Mouse (Mus musculus): ENCODE data around the gene Map4k3. TPM values are rescaled to one million over a fixed set of nuclear protein-coding genes. Genes with fewer than 3 reads are reported as not detected.

Gene Map4k3
- polyA plus RNA-seq, 1 experiment from 2014 or later = 4.1 TPM

GRCm38 (mm10) chr17:80729080-80729749, 930 bp upstream of the Map4k3 start:
- peak overlapping the region; percentile 81 for H3K4me2 ChIP-seq
- H3K4me1 ChIP-seq (replicated peaks) = peaks cover 13% of the 10 kb centered on the region; the same call in 1 of the 2 replicates
- peaks cover 25% of the 10 kb centered on the region for H3K27me3 ChIP-seq
- H3K4me3 ChIP-seq (replicated peaks) = no peak overlapping the region
- H3K36me3 ChIP-seq (replicated peaks) = 0 out of 2 replicates have a peak, but pooled peaks cover 3% of the 10 kb centered on the region
- WGBS (ENCODE audit: insufficient replicate concordance) = 34% methylated on average over 9 of the region's 9 CpGs
- H3K27ac ChIP-seq (replicated peaks) = peak overlapping the region; percentile 29; the same call in 1 of the 2 replicates
- ATAC-seq (ENCODE audit: insufficient read depth) = no peak
- no peak overlapping the region for H3K9ac ChIP-seq
- H3K9me3 ChIP-seq (replicated peaks) = no peaks in the 10 kb centered on the region

DNA sequence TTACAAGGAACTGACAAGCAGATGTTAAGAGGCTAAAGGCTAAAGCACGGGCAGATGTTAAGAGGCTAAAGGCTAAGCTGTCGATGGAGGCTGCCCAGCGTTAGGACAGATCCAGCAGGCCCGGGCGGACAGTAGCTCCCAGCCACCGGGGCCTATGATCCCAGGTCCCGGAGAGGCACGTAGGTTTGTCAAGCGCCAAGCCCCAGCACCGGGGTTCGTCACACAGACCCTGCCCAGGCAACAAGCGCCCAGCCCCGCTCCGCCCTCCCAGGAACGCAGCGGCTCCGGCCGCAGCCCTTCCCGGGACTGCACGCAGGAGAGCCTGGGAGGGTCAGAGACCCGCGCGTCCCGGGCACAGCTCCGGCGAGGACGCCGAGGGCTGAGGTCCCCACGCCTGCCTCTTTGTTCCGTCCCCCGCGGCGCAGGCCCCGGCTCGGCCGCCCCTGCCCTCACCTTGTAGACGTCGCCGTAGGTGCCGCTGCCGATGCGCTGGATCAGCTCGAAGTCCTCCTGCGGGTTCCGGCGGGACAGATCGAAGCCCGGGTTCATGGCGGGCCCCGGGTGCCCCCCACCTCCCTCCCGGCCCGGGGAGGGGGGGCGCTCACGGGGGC, 839 bp downstream of the Map4k3 start:
- Histone ChIP-seq H3K9ac (peak overlapping the region; percentile 61), H3K9me3 (replicated peaks) (no peaks in the 10 kb centered on the region), H3K4me1 (replicated peaks) (peaks cover 13% of the 10 kb centered on the region; the same call in 1 of the 2 replicates), H3K27me3 (peaks cover 25% of the 10 kb centered on the region), H3K4me3 (replicated peaks) (peak overlapping the region; percentile 67), H3K27ac (replicated peaks) (peak overlapping the region; percentile 83), H3K36me3 (replicated peaks) (0 out of 2 replicates have a peak, but pooled peaks cover 3% of the 10 kb centered on the region), H3K4me2 (peak overlapping the region; percentile 81)
- peak; percentile 14 for ATAC-seq (ENCODE audit: insufficient read depth)
- under 1% methylated on average over 53 of the region's 54 CpGs for WGBS (ENCODE audit: insufficient replicate concordance)

- no peaks in the 10 kb centered on the region for H3K9me3 ChIP-seq (replicated peaks)
- peak overlapping the region; percentile 81 for H3K4me2 ChIP-seq
- no peak for ATAC-seq (ENCODE audit: insufficient read depth)
- H3K27me3 ChIP-seq = peaks cover 25% of the 10 kb centered on the region
- H3K4me3 ChIP-seq (replicated peaks) = peak overlapping the region; percentile 67
- peak overlapping the region; percentile 83 for H3K27ac ChIP-seq (replicated peaks)
- H3K4me1 ChIP-seq (replicated peaks) = peaks cover 13% of the 10 kb centered on the region; the same call in 1 of the 2 replicates
- WGBS (ENCODE audit: insufficient replicate concordance) = 28% methylated on average over 8 of the region's 8 CpGs
- 0 out of 2 replicates have a peak, but pooled peaks cover 3% of the 10 kb centered on the region for H3K36me3 ChIP-seq (replicated peaks)
- no peak overlapping the region; the same call in 1 of the 2 replicates for H3K9ac ChIP-seq
Observed at GRCm38 (mm10) chr17:80726821-80727220, 1.5 kb downstream of the Map4k3 start.

DNA sequence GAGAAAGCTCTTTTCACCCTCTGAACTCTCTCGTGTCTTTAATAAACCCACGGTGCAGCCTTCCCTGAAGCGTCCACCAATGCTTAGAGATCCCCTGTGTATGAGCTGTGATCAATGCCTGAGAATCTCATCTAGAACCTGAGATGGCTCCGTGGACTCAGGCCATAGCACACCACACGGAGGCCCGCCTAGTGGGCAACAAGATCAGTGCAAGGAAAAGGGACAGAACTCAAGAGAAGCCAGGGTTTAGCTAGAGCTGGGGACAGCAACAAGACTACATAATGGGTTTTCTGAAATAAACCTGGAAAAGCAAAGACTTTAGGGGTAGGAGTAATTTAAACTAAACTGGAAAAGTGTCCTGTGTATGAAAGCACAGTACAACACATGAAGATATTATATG, 5.2 kb downstream of the Map4k3 start:
- no peak overlapping the region for H3K27ac ChIP-seq (replicated peaks)
- H3K27me3 ChIP-seq = peaks cover 14% of the 10 kb centered on the region
- H3K4me3 ChIP-seq (replicated peaks) = no peak overlapping the region
- 63% methylated on average over 6 of the region's 6 CpGs for WGBS (ENCODE audit: insufficient replicate concordance)
- 0 out of 2 replicates have a peak, but pooled peaks cover 3% of the 10 kb centered on the region for H3K36me3 ChIP-seq (replicated peaks)
- peaks cover 13% of the 10 kb centered on the region; the same call in 1 of the 2 replicates for H3K4me1 ChIP-seq (replicated peaks)
- no peak overlapping the region for H3K9ac ChIP-seq
- no peak for ATAC-seq (ENCODE audit: insufficient read depth)
- no peak overlapping the region for H3K4me2 ChIP-seq
- no peaks in the 10 kb centered on the region for H3K9me3 ChIP-seq (replicated peaks)

GRCm38 (mm10) chr17:80721670-80722069, 6.6 kb downstream of the Map4k3 start:
- 0 out of 2 replicates have a peak, but pooled peaks cover 3% of the 10 kb centered on the region for H3K36me3 ChIP-seq (replicated peaks)
- no peaks in the 10 kb centered on the region for H3K9me3 ChIP-seq (replicated peaks)
- no peak overlapping the region for H3K27ac ChIP-seq (replicated peaks)
- no peak overlapping the region for H3K9ac ChIP-seq
- H3K4me1 ChIP-seq (replicated peaks) = 0 out of 2 replicates have a peak, but pooled peaks cover 6% of the 10 kb centered on the region
- no peak for ATAC-seq (ENCODE audit: insufficient read depth)
- 0 out of 2 replicates have a peak, but pooled peaks cover under 1% of the 10 kb centered on the region for H3K27me3 ChIP-seq
- WGBS (ENCODE audit: insufficient replicate concordance) = 65% methylated on average over 7 of the region's 7 CpGs
- H3K4me2 ChIP-seq = no peak overlapping the region
- no peak overlapping the region for H3K4me3 ChIP-seq (replicated peaks)

DNA sequence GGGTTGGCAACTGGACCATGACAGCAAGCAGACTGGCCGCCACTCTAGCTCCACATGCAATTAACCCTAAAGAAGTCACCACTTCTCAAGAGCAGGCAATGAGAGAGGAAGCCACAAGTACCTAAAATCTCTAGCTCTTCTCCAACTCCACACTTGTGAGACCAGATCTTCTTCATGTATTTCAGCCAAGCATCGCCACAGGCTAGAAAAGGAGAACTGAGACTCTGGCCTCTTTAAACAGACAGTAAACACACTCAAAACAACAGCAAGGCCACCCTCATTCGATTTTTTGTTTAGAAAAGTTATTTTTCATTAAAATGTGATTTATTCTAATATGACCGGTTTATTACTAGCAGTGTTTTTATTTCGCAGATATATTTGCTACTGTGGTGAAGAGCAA, 9.0 kb downstream of the Map4k3 start:
- Histone ChIP-seq H3K4me2 (no peak overlapping the region), H3K4me3 (replicated peaks) (no peak overlapping the region), H3K36me3 (replicated peaks) (no peaks in the 10 kb centered on the region), H3K27ac (replicated peaks) (no peak overlapping the region), H3K9ac (no peak overlapping the region), H3K9me3 (replicated peaks) (no peaks in the 10 kb centered on the region), H3K27me3 (no peaks in the 10 kb centered on the region), H3K4me1 (replicated peaks) (0 out of 2 replicates have a peak, but pooled peaks cover 3% of the 10 kb centered on the region)
- no peak for ATAC-seq (ENCODE audit: insufficient read depth)
- WGBS (ENCODE audit: insufficient replicate concordance) = 56% methylated on average over 5 of the region's 5 CpGs

- 46% methylated on average over 5 of the region's 5 CpGs for WGBS (ENCODE audit: insufficient replicate concordance)
Observed at GRCm38 (mm10) chr17:80718243-80718642, 10.0 kb downstream of the Map4k3 start.

DNA sequence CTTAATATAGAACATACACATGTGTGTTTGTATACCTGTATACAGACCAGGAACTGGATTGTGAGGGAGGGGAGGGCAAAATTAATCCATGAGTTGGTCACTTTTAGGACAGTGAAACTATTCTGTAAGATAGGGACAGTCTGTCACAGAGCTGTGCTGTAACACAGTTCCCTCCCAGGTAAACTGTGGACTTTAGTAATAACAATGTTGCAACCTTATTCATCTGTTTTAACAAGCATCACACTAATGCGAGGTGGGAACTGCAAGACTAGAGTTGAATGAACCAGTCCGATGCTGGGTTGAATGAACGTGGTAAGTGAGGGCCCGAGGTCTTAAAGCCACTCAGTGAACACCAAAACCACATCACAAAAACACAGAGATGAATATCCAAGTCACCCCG, 14.7 kb downstream of the Map4k3 start:
- Histone ChIP-seq H3K4me1 (replicated peaks) (peaks cover 4% of the 10 kb centered on the region), H3K36me3 (replicated peaks) (no peaks in the 10 kb centered on the region), H3K27me3 (no peaks in the 10 kb centered on the region), H3K4me2 (no peak overlapping the region), H3K9ac (no peak overlapping the region), H3K9me3 (replicated peaks) (no peaks in the 10 kb centered on the region), H3K4me3 (replicated peaks) (no peak overlapping the region), H3K27ac (replicated peaks) (no peak overlapping the region)
- WGBS (ENCODE audit: insufficient replicate concordance) = 66% methylated on average over 5 of the region's 5 CpGs
- ATAC-seq (ENCODE audit: insufficient read depth) = no peak

More at GRCm38 (mm10) chr17:80718243-80718642, 10.0 kb downstream of the Map4k3 start:
- Histone ChIP-seq H3K4me3 (replicated peaks) (no peak overlapping the region), H3K9ac (no peak overlapping the region), H3K4me1 (replicated peaks) (0 out of 2 replicates have a peak, but pooled peaks cover 3% of the 10 kb centered on the region), H3K4me2 (no peak overlapping the region), H3K27ac (replicated peaks) (no peak overlapping the region), H3K9me3 (replicated peaks) (no peaks in the 10 kb centered on the region), H3K27me3 (no peaks in the 10 kb centered on the region), H3K36me3 (replicated peaks) (no peaks in the 10 kb centered on the region)
- no peak for ATAC-seq (ENCODE audit: insufficient read depth)

GRCm38 (mm10) chr17:80709921-80710838, 18.1 kb downstream of the Map4k3 start:
- no peaks in the 10 kb centered on the region for H3K27me3 ChIP-seq
- H3K4me1 ChIP-seq (replicated peaks) = peaks cover 4% of the 10 kb centered on the region
- no peaks in the 10 kb centered on the region for H3K36me3 ChIP-seq (replicated peaks)
- no peak overlapping the region for H3K9ac ChIP-seq
- no peak overlapping the region for H3K4me2 ChIP-seq
- no peak overlapping the region for H3K4me3 ChIP-seq (replicated peaks)
- 59% methylated on average over 24 of the region's 24 CpGs for WGBS (ENCODE audit: insufficient replicate concordance)
- H3K27ac ChIP-seq (replicated peaks) = no peak overlapping the region
- no peaks in the 10 kb centered on the region for H3K9me3 ChIP-seq (replicated peaks)
- no peak for ATAC-seq (ENCODE audit: insufficient read depth)

GRCm38 (mm10) chr17:80708803-80709202, 19.5 kb downstream of the Map4k3 start:
- ATAC-seq (ENCODE audit: insufficient read depth) = no peak
- Histone ChIP-seq H3K4me3 (replicated peaks) (no peak overlapping the region), H3K9ac (no peak overlapping the region), H3K4me2 (no peak overlapping the region), H3K27ac (replicated peaks) (no peak overlapping the region), H3K36me3 (replicated peaks) (no peaks in the 10 kb centered on the region), H3K9me3 (replicated peaks) (no peaks in the 10 kb centered on the region), H3K4me1 (replicated peaks) (peaks cover 4% of the 10 kb centered on the region), H3K27me3 (no peaks in the 10 kb centered on the region)
- 66% methylated on average over 6 of the region's 6 CpGs for WGBS (ENCODE audit: insufficient replicate concordance)

Measured in liver, embryonic 15.5 days (tissue).